Mouse (Mus musculus): ENCODE results near the gene Etl4. TPM values are rescaled to one million over a fixed set of nuclear protein-coding genes. Genes with fewer than 3 reads are reported as not detected.

Gene Etl4
- total and polyA plus RNA-seq, 2 experiments = 3.5 to 5.5 TPM

- no peaks in the 10 kb centered on the region for H3K4me1 ChIP-seq (ENCODE audit: control insufficient read depth, insufficient read depth, low read length)
- no peak overlapping the region for H3K4me3 ChIP-seq (ENCODE audit: insufficient read depth, low read depth, low read length)
- H3K27me3 ChIP-seq (ENCODE audit: control insufficient read depth, insufficient read depth, low read length) = no peaks in the 10 kb centered on the region
- no peak overlapping the region for H3K9ac ChIP-seq (ENCODE audit: low read depth, low read length)
- no peak overlapping the region for H3K27ac ChIP-seq (replicated peaks; ENCODE audit: insufficient read depth, low read depth, low read length)
- no peak for DNase-seq (ENCODE audit: extremely low read depth, low read depth, low spot score)
- H3K36me3 ChIP-seq (ENCODE audit: control insufficient read depth, insufficient read depth, low read length) = no peaks in the 10 kb centered on the region
- H3K79me2 ChIP-seq (ENCODE audit: control insufficient read depth, insufficient read depth, low read length) = no peaks in the 10 kb centered on the region
- TF ChIP-seq CTCF (IDR thresholded peaks at IDR 0.05; ENCODE audit: low read depth, low read length) (no peak), POLR2A (IDR thresholded peaks at IDR 0.05; ENCODE audit: extremely low read depth, insufficient read depth, low read length) (no peak)
These were observed 202.1 kb downstream of the Etl4 start for GRCm38 (mm10) chr2:20111703-20112102.

- no peaks in the 10 kb centered on the region for H3K36me3 ChIP-seq (ENCODE audit: control insufficient read depth, insufficient read depth, low read length)
- H3K4me1 ChIP-seq (ENCODE audit: control insufficient read depth, insufficient read depth, low read length) = no peaks in the 10 kb centered on the region
- no peak for TF ChIP-seq CTCF (IDR thresholded peaks at IDR 0.05; ENCODE audit: low read depth, low read length)
- TF ChIP-seq POLR2A (IDR thresholded peaks at IDR 0.05; ENCODE audit: extremely low read depth, insufficient read depth, low read length) = no peak
- no peak overlapping the region for H3K4me3 ChIP-seq (ENCODE audit: insufficient read depth, low read depth, low read length)
- DNase-seq (ENCODE audit: extremely low read depth, low read depth, low spot score) = no peak
- no peaks in the 10 kb centered on the region for H3K27me3 ChIP-seq (ENCODE audit: control insufficient read depth, insufficient read depth, low read length)
- no peak overlapping the region for H3K27ac ChIP-seq (replicated peaks; ENCODE audit: insufficient read depth, low read depth, low read length)
- no peak overlapping the region for H3K9ac ChIP-seq (ENCODE audit: low read depth, low read length)
- H3K79me2 ChIP-seq (ENCODE audit: control insufficient read depth, insufficient read depth, low read length) = no peaks in the 10 kb centered on the region
These were observed 216.3 kb downstream of the Etl4 start for GRCm38 (mm10) chr2:20125914-20126313.

GRCm38 (mm10) chr2:20131792-20132191 is 222.2 kb downstream of the Etl4 start:
- DNase-seq (ENCODE audit: extremely low read depth, low read depth, low spot score) = no peak
- TF ChIP-seq POLR2A (IDR thresholded peaks at IDR 0.05; ENCODE audit: extremely low read depth, insufficient read depth, low read length) (no peak), CTCF (IDR thresholded peaks at IDR 0.05; ENCODE audit: low read depth, low read length) (no peak)
- no peaks in the 10 kb centered on the region for H3K36me3 ChIP-seq (ENCODE audit: control insufficient read depth, insufficient read depth, low read length)
- H3K4me3 ChIP-seq (ENCODE audit: insufficient read depth, low read depth, low read length) = no peak overlapping the region
- 20% methylated on average over 2 of the region's 2 CpGs for WGBS
- no peaks in the 10 kb centered on the region for H3K27me3 ChIP-seq (ENCODE audit: control insufficient read depth, insufficient read depth, low read length)
- H3K9ac ChIP-seq (ENCODE audit: low read depth, low read length) = no peak overlapping the region
- no peaks in the 10 kb centered on the region for H3K4me1 ChIP-seq (ENCODE audit: control insufficient read depth, insufficient read depth, low read length)
- H3K79me2 ChIP-seq (ENCODE audit: control insufficient read depth, insufficient read depth, low read length) = no peaks in the 10 kb centered on the region
- no peak overlapping the region for H3K27ac ChIP-seq (replicated peaks; ENCODE audit: insufficient read depth, low read depth, low read length)

- Histone ChIP-seq H3K79me2 (ENCODE audit: control insufficient read depth, insufficient read depth, low read length) (no peaks in the 10 kb centered on the region), H3K36me3 (ENCODE audit: control insufficient read depth, insufficient read depth, low read length) (no peaks in the 10 kb centered on the region), H3K4me1 (ENCODE audit: control insufficient read depth, insufficient read depth, low read length) (no peaks in the 10 kb centered on the region), H3K9ac (ENCODE audit: low read depth, low read length) (no peak overlapping the region), H3K27ac (replicated peaks; ENCODE audit: insufficient read depth, low read depth, low read length) (no peak overlapping the region), H3K4me3 (ENCODE audit: insufficient read depth, low read depth, low read length) (no peak overlapping the region), H3K27me3 (ENCODE audit: control insufficient read depth, insufficient read depth, low read length) (no peaks in the 10 kb centered on the region)
- 80% methylated on average over 1 of the region's 1 CpGs for WGBS
- no peak for DNase-seq (ENCODE audit: extremely low read depth, low read depth, low spot score)
- TF ChIP-seq CTCF (IDR thresholded peaks at IDR 0.05; ENCODE audit: low read depth, low read length) (no peak), POLR2A (IDR thresholded peaks at IDR 0.05; ENCODE audit: extremely low read depth, insufficient read depth, low read length) (no peak)
These were observed 228.8 kb downstream of the Etl4 start for GRCm38 (mm10) chr2:20138426-20138825.

GRCm38 (mm10) chr2:20145368-20145767 is 235.8 kb downstream of the Etl4 start:
- no peaks in the 10 kb centered on the region for H3K27me3 ChIP-seq (ENCODE audit: control insufficient read depth, insufficient read depth, low read length)
- no peaks in the 10 kb centered on the region for H3K79me2 ChIP-seq (ENCODE audit: control insufficient read depth, insufficient read depth, low read length)
- TF ChIP-seq CTCF (IDR thresholded peaks at IDR 0.05; ENCODE audit: low read depth, low read length) (no peak), POLR2A (IDR thresholded peaks at IDR 0.05; ENCODE audit: extremely low read depth, insufficient read depth, low read length) (no peak)
- no peak overlapping the region for H3K9ac ChIP-seq (ENCODE audit: low read depth, low read length)
- H3K36me3 ChIP-seq (ENCODE audit: control insufficient read depth, insufficient read depth, low read length) = no peaks in the 10 kb centered on the region
- no peak for DNase-seq (ENCODE audit: extremely low read depth, low read depth, low spot score)
- no peak overlapping the region for H3K27ac ChIP-seq (replicated peaks; ENCODE audit: insufficient read depth, low read depth, low read length)
- no peaks in the 10 kb centered on the region for H3K4me1 ChIP-seq (ENCODE audit: control insufficient read depth, insufficient read depth, low read length)
- H3K4me3 ChIP-seq (ENCODE audit: insufficient read depth, low read depth, low read length) = no peak overlapping the region
- 58% methylated on average over 4 of the region's 4 CpGs for WGBS

GRCm38 (mm10) chr2:20167073-20167472 is 257.5 kb downstream of the Etl4 start:
- no peak for DNase-seq (ENCODE audit: extremely low read depth, low read depth, low spot score)
- no peak overlapping the region for H3K4me3 ChIP-seq (ENCODE audit: insufficient read depth, low read depth, low read length)
- H3K9ac ChIP-seq (ENCODE audit: low read depth, low read length) = no peak overlapping the region
- no peak overlapping the region for H3K27ac ChIP-seq (replicated peaks; ENCODE audit: insufficient read depth, low read depth, low read length)
- no peaks in the 10 kb centered on the region for H3K79me2 ChIP-seq (ENCODE audit: control insufficient read depth, insufficient read depth, low read length)
- H3K36me3 ChIP-seq (ENCODE audit: control insufficient read depth, insufficient read depth, low read length) = no peaks in the 10 kb centered on the region
- no peaks in the 10 kb centered on the region for H3K27me3 ChIP-seq (ENCODE audit: control insufficient read depth, insufficient read depth, low read length)
- no peaks in the 10 kb centered on the region for H3K4me1 ChIP-seq (ENCODE audit: control insufficient read depth, insufficient read depth, low read length)
- TF ChIP-seq CTCF (IDR thresholded peaks at IDR 0.05; ENCODE audit: low read depth, low read length) = no peak
- TF ChIP-seq POLR2A (IDR thresholded peaks at IDR 0.05; ENCODE audit: extremely low read depth, insufficient read depth, low read length) = no peak
- 84% methylated on average over 1 of the region's 1 CpGs for WGBS
